Mouse (Mus musculus) lung, embryonic 14.5 days (tissue): Measurements from ENCODE around the gene Selp. TPM values are rescaled to one million over a fixed set of nuclear protein-coding genes. Genes with fewer than 3 reads are reported as not detected.

Source experiments
- ATAC-seq: fragments of 200-750 bp; cut with Nextera tagmentation; 2 replicates; pipeline ENCODE4 v1.8.0; 2017; ENCODE audit warnings: mild to moderate bottlenecking, moderate TSS enrichment, moderate library complexity; ENCODE audit not compliant: insufficient read depth
- DNase-seq: peaks from one replicate; pipeline ENCODE4 v3.0.0-alpha.2; 2015
- H3K27ac ChIP-seq: fragments of 300-500 bp; sonication (generic); 2 replicates; pipeline ENCODE4 v1.5.1; 2014; ENCODE audit warnings: low read depth, mild to moderate bottlenecking, moderate library complexity
- H3K27me3 ChIP-seq: fragments of 300-500 bp; sonication (generic); 2 replicates; pipeline ENCODE4 v1.6.1; 2014; ENCODE audit warnings: low read length, control low read depth; ENCODE audit not compliant: insufficient read depth
- H3K36me3 ChIP-seq: fragments of 300-500 bp; sonication (generic); 2 replicates; pipeline ENCODE4 v1.6.1; 2014; ENCODE audit warnings: control low read depth; ENCODE audit not compliant: insufficient read depth
- H3K4me1 ChIP-seq: fragments of 300-500 bp; sonication (generic); 2 replicates; pipeline ENCODE4 v1.6.1; 2014; ENCODE audit warnings: antibody characterized with exemption, control low read depth; ENCODE audit not compliant: insufficient read depth
- H3K4me2 ChIP-seq: fragments of 300-500 bp; sonication (generic); 2 replicates; pipeline ENCODE4 v1.6.1; 2014; ENCODE audit warnings: mild to moderate bottlenecking
- H3K4me3 ChIP-seq: fragments of 300-500 bp; sonication (generic); 2 replicates; pipeline ENCODE4 v1.5.1; 2014; ENCODE audit warnings: low read depth, low read length
- H3K9ac ChIP-seq: fragments of 300-500 bp; sonication (generic); 2 replicates; pipeline ENCODE4 v1.6.1; 2014
- H3K9me3 ChIP-seq: fragments of 300-500 bp; sonication (generic); 2 replicates; pipeline ENCODE4 v1.6.1; 2016; ENCODE audit warnings: low read depth, low read length, control low read depth
- CTCF ChIP-seq: IDR thresholded peaks from 2 replicates; pipeline ENCODE4 v1.5.1; 2016; ENCODE audit warnings: antibody characterized with exemption, low read depth
- WGBS: fragments of 180-500 bp; shearing (Covaris S2); extraction: QIAGEN DNeasy Blood & Tissue Kit; methylation state at CpG from one replicate; pipeline ENCODE4 v1.1.7; 2014; 5-methylcytosine and 5-hydroxymethylcytosine counted together
- polyA plus RNA-seq: library from polyadenylated mRNA; unstranded; fragments of >200 nt; fragmentation: Nextera tagmentation; extraction: Ambion mirVana; gene quantifications from 2 replicates; pipeline ENCODE4 v1.2.1, GENCODE M21; 2014

The Selp gene
- not detected in 2 replicates for polyA plus RNA-seq

DNA sequence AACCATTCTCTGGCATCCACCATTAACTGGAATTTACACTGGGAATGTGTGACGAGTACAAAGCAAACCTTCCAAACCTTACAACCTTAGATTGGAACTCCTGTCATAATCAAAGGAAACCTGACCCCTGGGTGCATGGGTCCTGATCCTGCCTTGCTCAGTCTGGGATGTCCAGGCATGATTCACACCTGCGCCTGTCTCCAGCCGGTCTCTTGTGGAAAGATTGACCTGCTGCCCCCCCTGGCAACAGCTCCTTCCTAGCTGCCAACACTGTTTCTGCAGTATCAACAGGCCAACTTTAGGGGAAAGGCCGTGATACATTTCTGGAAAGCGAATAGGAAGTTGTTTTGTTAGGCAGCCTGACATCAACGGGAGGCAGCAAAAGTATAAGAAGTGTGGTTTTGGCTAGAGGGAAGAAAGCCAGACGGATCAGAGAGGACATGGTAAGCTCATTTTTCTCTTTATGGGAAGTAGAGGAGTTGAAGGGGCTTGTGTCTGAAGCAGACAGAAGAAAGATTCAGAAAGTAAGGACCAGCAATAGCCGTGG lies at the start of gene Selp:
Gene Selp, plus strand, starts transcription at position 318 of the 547 bp plus-strand sequence.
- ATAC-seq (no peak), DNase-seq (no peak)
- Histone ChIP-seq H3K4me1 (no peaks in the 10 kb centered on the region), H3K9me3 (0 out of 2 replicates have a peak, but pooled peaks cover 3% of the 10 kb centered on the region), H3K36me3 (no peaks in the 10 kb centered on the region), H3K27ac (no peak within 1 kb of the TSS), H3K9ac (no peak within 1 kb of the TSS), H3K27me3 (no peaks in the 10 kb centered on the region), H3K4me2 (no peak within 1 kb of the TSS), H3K4me3 (no peak within 1 kb of the TSS)
- WGBS = 42% methylated on average over 8 of the region's 8 CpGs
- no peak for TF ChIP-seq CTCF

DNA sequence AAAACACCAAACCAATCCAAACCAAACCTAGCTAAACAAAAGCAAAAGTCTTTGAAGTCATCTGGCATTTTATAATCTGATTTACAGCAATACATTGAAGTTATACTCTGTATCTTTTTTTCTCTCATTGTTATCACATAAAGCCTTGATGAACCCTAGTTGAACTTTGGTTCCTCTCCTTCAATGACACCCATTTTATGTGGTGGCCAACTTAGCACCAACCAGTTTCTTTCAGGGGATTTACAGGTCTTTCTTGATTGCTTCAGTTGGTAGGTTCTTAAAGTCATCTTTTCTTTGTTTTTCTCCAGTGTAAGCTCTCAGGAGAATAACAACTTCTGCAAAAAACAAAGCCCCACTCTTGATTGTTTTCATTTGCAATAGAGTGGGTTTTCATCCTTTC lies 45.8 kb upstream of the Selp start:
- H3K27me3 ChIP-seq = no peaks in the 10 kb centered on the region
- no peaks in the 10 kb centered on the region for H3K9me3 ChIP-seq
- no peak for ATAC-seq
- no peak for DNase-seq
- no peaks in the 10 kb centered on the region for H3K36me3 ChIP-seq
- no peak overlapping the region for H3K9ac ChIP-seq
- no peak for TF ChIP-seq CTCF
- no peak overlapping the region for H3K4me2 ChIP-seq
- no peak overlapping the region for H3K4me3 ChIP-seq
- no peaks in the 10 kb centered on the region for H3K4me1 ChIP-seq
- H3K27ac ChIP-seq = no peak overlapping the region

DNA sequence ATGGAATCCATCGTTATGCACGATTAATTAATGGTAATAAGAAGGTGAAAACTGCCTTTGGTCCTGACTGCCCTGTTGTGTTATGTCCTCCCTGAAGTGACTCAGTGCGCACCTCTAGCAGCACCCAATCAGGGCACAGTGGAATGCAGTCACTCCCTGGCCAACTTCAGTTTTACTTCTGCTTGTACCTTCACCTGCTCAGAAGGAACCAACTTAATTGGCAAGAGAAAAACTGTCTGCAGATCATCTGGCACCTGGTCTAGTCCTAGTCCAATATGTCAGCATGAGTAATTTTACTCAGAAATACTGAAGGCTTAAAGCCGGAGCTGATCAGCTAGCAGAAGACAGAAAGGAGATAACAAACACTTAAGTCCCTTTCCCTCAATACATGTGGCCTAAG lies 44.6 kb upstream of the Selp start:
- H3K27me3 ChIP-seq = no peaks in the 10 kb centered on the region
- ATAC-seq (no peak), DNase-seq (no peak)
- no peaks in the 10 kb centered on the region for H3K36me3 ChIP-seq
- no peak overlapping the region for H3K9ac ChIP-seq
- no peak overlapping the region for H3K4me3 ChIP-seq
- 74% methylated on average over 4 of the region's 4 CpGs for WGBS
- no peaks in the 10 kb centered on the region for H3K9me3 ChIP-seq
- no peak overlapping the region for H3K27ac ChIP-seq
- no peak for TF ChIP-seq CTCF
- no peaks in the 10 kb centered on the region for H3K4me1 ChIP-seq
- no peak overlapping the region for H3K4me2 ChIP-seq

DNA sequence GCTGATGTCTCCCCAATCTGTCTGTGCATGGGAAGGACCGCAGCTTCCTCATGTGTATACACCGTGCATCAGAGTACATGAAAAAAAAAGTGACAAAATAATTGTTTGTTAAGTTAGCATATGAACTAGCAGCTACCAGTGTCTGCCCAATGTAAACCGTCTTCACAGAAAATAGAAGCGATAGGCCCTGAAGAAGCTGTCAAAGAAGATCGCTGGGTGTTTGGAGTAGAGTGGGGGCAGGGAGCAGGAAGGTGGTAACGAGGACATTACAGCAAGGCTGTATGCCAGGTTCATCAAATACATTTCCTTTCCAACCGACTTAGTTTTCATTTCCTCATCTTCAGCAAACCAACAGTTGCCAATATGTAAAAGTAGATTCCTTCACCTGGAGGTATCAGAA lies 44.0 kb upstream of the Selp start:
- no peak for ATAC-seq
- H3K4me2 ChIP-seq = no peak overlapping the region
- WGBS = 76% methylated on average over 7 of the region's 7 CpGs
- no peak overlapping the region for H3K4me3 ChIP-seq
- no peak for TF ChIP-seq CTCF
- H3K4me1 ChIP-seq = no peaks in the 10 kb centered on the region
- H3K36me3 ChIP-seq = no peaks in the 10 kb centered on the region
- H3K9ac ChIP-seq = no peak overlapping the region
- no peak overlapping the region for H3K27ac ChIP-seq
- no peak for DNase-seq
- no peaks in the 10 kb centered on the region for H3K9me3 ChIP-seq
- no peaks in the 10 kb centered on the region for H3K27me3 ChIP-seq

DNA sequence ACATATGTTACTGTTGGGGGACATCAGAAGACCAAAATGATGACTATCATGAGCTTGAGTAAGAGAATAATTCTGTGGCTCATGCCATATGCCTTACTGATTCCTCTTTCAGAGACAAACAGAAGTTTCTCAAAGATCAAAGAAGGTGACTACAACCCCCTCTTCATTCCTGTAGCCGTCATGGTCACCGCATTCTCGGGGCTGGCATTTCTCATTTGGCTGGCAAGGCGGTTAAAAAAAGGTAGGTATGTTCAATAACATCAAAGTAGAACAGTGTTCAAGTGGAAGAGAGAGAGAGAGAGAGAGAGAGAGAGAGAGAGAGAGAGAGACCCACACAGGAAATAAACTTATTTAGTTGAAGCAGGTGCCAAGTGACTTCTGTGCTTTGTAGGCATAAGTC lies 43.1 kb upstream of the Selp start:
- DNase-seq (no peak), ATAC-seq (no peak)
- no peak for TF ChIP-seq CTCF
- no peak overlapping the region for H3K9ac ChIP-seq
- H3K27me3 ChIP-seq = no peaks in the 10 kb centered on the region
- H3K36me3 ChIP-seq = no peaks in the 10 kb centered on the region
- WGBS = 79% methylated on average over 4 of the region's 4 CpGs
- H3K27ac ChIP-seq = no peak overlapping the region
- H3K4me3 ChIP-seq = no peak overlapping the region
- H3K4me1 ChIP-seq = no peaks in the 10 kb centered on the region
- no peak overlapping the region for H3K4me2 ChIP-seq
- H3K9me3 ChIP-seq = no peaks in the 10 kb centered on the region

DNA sequence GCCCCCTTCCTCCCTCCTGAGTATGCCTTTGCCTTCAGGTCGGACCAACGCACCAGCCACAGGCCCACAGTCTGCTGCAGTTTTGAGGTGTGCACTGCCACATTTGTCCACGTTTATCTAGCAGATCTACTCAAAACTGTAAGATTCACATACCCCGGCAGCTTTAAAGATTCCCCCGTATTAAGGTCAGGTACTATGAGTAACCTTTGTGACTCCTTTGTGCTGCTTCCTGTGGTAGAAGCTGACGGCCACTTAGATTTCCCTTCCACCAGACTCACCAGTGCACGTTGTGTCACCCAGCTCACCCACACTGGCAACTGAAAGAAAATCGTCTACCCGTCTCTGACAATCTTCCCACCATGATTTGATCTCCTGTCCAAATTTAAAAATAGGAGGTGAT lies 42.0 kb upstream of the Selp start:
- Histone ChIP-seq H3K4me1 (no peaks in the 10 kb centered on the region), H3K9me3 (no peaks in the 10 kb centered on the region), H3K27ac (no peak overlapping the region), H3K9ac (no peak overlapping the region), H3K36me3 (no peaks in the 10 kb centered on the region), H3K27me3 (no peaks in the 10 kb centered on the region), H3K4me2 (no peak overlapping the region), H3K4me3 (no peak overlapping the region)
- DNase-seq (no peak), ATAC-seq (no peak)
- WGBS = 77% methylated on average over 9 of the region's 9 CpGs
- TF ChIP-seq CTCF = no peak

DNA sequence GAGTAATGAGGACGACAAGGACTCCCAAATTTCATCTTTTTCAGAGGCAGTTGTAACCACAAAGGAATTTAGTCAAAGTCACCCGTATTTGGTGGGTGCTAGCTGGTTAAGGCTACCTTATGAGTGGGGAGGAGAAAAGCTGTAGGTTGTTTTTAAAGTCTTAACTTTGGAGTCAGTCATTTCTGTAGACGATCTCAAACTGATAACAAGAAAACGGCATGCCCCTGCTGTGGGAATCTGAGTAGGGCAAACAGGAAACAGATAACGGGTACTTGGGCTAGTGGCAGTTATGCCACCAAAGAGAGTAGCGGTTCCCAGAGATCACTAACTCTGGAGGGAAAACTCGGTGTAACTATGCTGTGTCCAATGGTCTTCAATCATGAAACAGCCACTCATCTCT lies 41.3 kb upstream of the Selp start:
- 74% methylated on average over 7 of the region's 7 CpGs for WGBS
- Histone ChIP-seq H3K4me1 (no peaks in the 10 kb centered on the region), H3K4me3 (no peak overlapping the region), H3K27ac (no peak overlapping the region), H3K27me3 (no peaks in the 10 kb centered on the region), H3K36me3 (no peaks in the 10 kb centered on the region), H3K9ac (no peak overlapping the region), H3K4me2 (no peak overlapping the region), H3K9me3 (no peaks in the 10 kb centered on the region)
- no peak for ATAC-seq
- DNase-seq = no peak
- TF ChIP-seq CTCF = no peak

DNA sequence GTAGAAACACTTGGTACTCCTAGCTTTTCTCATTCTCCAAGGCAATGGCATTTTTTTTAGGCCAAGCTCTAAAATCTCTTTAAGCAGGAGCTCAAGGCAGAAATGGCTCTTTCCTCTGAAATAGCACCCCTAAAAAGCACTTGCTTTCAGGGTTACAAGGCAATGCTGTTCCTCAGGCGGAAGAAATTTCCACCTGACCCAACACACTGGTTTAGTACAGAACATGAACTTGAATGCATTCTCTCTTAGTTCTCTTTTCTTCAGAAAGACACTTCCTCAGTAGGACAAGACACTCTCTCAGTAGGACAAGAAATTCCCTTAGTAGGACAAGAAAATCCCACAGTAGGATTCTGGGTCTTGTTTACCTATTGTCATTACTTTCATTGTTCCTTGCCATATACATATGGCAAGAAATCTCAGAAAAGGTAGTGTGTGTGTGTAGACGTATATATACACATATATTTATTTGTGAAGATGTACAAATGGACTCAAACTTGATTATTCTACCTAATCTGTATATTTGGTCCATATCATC lies 40.4 kb upstream of the Selp start:
- no peaks in the 10 kb centered on the region for H3K9me3 ChIP-seq
- no peaks in the 10 kb centered on the region for H3K4me1 ChIP-seq
- no peak for ATAC-seq
- no peaks in the 10 kb centered on the region for H3K36me3 ChIP-seq
- no peak for TF ChIP-seq CTCF
- H3K9ac ChIP-seq = no peak overlapping the region
- no peak for DNase-seq
- WGBS = 85% methylated on average over 2 of the region's 2 CpGs
- no peak overlapping the region for H3K27ac ChIP-seq
- no peak overlapping the region for H3K4me2 ChIP-seq
- H3K4me3 ChIP-seq = no peak overlapping the region
- H3K27me3 ChIP-seq = no peaks in the 10 kb centered on the region
